Mouse (Mus musculus) lung, postnatal 0 days (tissue): Measurements from ENCODE around the gene Gm20388.

Source experiments
- CTCF ChIP-seq: IDR thresholded peaks from 2 replicates; pipeline ENCODE4 v1.5.1; 2016; ENCODE audit warnings: antibody characterized with exemption, mild to moderate bottlenecking
- EP300 ChIP-seq: IDR thresholded peaks from 2 replicates; pipeline ENCODE4 v1.6.1; 2016; ENCODE audit warnings: antibody characterized with exemption, mild to moderate bottlenecking, control low read depth

DNA sequence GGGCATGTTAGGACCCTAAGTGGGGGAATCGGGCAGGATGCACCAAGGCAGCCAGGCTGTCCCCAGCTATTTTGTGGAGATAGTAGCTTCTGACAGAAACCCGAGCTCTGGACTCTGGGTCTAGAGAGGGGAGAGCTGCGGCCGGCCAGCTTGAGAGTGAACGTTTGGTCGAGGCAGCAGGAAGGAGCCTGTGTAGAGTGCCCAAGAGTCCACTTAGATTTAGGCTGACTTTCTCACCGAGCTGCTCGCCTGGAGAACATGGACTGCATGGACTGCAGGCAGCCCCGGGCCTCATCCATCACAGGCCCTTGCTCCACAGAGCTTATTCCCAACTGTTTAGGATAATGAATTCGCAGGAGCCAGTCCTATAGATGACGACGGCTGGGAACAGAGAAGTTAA, 639.8 kb downstream of the Gm20388 start:
- TF ChIP-seq CTCF = no peak
- TF ChIP-seq EP300 = no peak
